Mouse (Mus musculus): ENCODE measurements at regions not wholly inside any gene's neighbourhood (a gene's known extent, or its start where the extent isn't known, plus 50 kb on each side); places are given as distances from the start of the nearest gene placed in this dataset.
A peak's percentile ranks its signal among the peaks of the same experiment; 100 is the strongest.
"Not testable (repeated sequence)": the region's sequence is repeated elsewhere in the genome, so short reads cannot be mapped to it uniquely, and the experiment has no call there.

DNA sequence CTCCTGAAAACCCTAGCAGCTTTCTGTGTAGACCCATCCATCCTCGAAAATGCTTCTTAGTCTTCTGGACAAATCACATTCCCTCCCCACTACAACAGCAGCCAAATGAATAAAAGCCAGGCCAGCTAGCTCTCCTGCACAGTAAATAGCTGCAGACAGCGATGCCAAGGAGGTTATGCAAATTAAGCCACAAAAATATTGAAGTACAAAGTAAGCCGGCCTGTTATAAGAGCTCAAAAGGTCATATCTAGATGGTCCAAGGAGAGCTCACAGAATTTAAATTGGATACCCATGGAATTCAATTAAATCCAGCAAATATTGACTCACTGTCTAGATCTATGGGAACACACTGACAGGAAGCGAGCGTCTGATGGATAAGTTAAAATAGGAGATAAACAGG is 375.4 kb downstream of the Rad51ap2 start:
- no peak overlapping the region for H3K4me3 ChIP-seq (replicated peaks; ENCODE audit: low read length)
- no peaks in the 10 kb centered on the region for H3K36me3 ChIP-seq (ENCODE audit: control insufficient read depth, insufficient read depth)
- H3K27me3 ChIP-seq (replicated peaks; ENCODE audit: control insufficient read depth, insufficient read depth, low read length) = no peaks in the 10 kb centered on the region
- no peaks in the 10 kb centered on the region for H3K9me3 ChIP-seq (ENCODE audit: control insufficient read depth, low read length)
- H3K9ac ChIP-seq (replicated peaks; ENCODE audit: low read depth, low read length) = no peak overlapping the region
- H3K4me2 ChIP-seq (ENCODE audit: low read length) = no peak overlapping the region
- H3K4me1 ChIP-seq (replicated peaks; ENCODE audit: control insufficient read depth, insufficient read depth, low read length) = no peaks in the 10 kb centered on the region
- no peak for ATAC-seq
- 59% methylated on average over 5 of the region's 5 CpGs for WGBS
- no peak overlapping the region for H3K27ac ChIP-seq (ENCODE audit: low read length)

DNA sequence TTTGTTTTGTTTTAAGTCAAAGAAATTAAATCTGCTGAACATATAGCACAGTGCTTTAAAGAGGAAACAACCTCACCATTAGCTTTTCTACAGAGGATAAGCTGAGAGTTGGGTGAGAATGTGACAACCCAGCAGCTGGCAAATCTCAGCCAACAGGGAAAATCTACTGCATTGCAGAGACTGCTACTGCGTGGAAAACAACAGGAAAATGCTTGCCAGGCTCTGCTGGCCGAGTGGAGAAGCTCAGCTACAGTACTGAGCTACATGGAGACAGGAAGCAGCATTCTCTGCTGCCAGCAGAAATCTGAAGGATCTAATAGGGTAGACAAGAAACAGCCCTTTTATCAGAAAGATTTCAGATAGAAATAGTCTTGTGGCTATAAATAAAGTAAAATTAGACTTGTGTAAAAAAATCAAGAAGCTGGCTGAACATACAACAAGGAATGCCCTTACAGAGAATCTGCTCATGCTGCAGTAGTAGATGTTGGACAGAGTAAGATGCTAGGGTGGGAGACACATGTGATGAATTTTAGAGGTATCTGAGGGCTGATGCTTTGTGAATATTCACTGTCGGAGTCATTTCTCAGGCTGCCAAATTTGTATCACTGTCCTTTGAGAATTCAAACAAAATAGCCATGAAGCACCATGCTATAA is 382.1 kb downstream of the Rad51ap2 start:
- WGBS = 63% methylated on average over 3 of the region's 3 CpGs
- Histone ChIP-seq H3K9me3 (ENCODE audit: control insufficient read depth, low read length) (no peaks in the 10 kb centered on the region), H3K9ac (replicated peaks; ENCODE audit: low read depth, low read length) (no peak overlapping the region), H3K4me3 (replicated peaks; ENCODE audit: low read length) (no peak overlapping the region), H3K36me3 (ENCODE audit: control insufficient read depth, insufficient read depth) (no peaks in the 10 kb centered on the region), H3K4me2 (ENCODE audit: low read length) (no peak overlapping the region), H3K4me1 (replicated peaks; ENCODE audit: control insufficient read depth, insufficient read depth, low read length) (no peaks in the 10 kb centered on the region), H3K27me3 (replicated peaks; ENCODE audit: control insufficient read depth, insufficient read depth, low read length) (no peaks in the 10 kb centered on the region), H3K27ac (ENCODE audit: low read length) (no peak overlapping the region)
- ATAC-seq = no peak

DNA sequence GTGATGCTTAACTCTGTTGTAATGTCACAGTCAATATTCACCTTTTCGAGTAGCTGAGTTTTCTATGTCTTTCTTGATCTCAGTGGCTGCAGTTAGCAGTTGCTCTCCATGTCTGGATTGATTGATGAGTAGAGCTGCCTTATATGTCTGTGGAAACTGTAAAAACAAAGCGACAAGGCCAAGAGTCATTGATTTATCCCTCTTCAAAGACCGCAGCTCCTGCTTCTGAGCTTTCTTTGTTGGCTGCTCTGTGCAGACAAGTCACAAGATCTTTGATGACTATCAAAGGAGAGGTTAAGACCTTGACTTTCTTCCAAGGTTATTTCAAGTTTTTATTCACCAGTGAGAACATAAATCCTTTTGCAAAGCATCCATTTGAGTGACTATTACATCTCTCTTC is 395.2 kb downstream of the Rad51ap2 start:
- no peaks in the 10 kb centered on the region for H3K4me1 ChIP-seq (replicated peaks; ENCODE audit: control insufficient read depth, insufficient read depth, low read length)
- H3K27ac ChIP-seq (ENCODE audit: low read length) = no peak overlapping the region
- H3K27me3 ChIP-seq (replicated peaks; ENCODE audit: control insufficient read depth, insufficient read depth, low read length) = no peaks in the 10 kb centered on the region
- no peaks in the 10 kb centered on the region for H3K36me3 ChIP-seq (ENCODE audit: control insufficient read depth, insufficient read depth)
- H3K4me2 ChIP-seq (ENCODE audit: low read length) = no peak overlapping the region
- no peak overlapping the region for H3K9ac ChIP-seq (replicated peaks; ENCODE audit: low read depth, low read length)
- H3K9me3 ChIP-seq (ENCODE audit: control insufficient read depth, low read length) = no peaks in the 10 kb centered on the region
- no peak for ATAC-seq
- WGBS = 78% methylated on average over 3 of the region's 3 CpGs
- no peak overlapping the region for H3K4me3 ChIP-seq (replicated peaks; ENCODE audit: low read length)

DNA sequence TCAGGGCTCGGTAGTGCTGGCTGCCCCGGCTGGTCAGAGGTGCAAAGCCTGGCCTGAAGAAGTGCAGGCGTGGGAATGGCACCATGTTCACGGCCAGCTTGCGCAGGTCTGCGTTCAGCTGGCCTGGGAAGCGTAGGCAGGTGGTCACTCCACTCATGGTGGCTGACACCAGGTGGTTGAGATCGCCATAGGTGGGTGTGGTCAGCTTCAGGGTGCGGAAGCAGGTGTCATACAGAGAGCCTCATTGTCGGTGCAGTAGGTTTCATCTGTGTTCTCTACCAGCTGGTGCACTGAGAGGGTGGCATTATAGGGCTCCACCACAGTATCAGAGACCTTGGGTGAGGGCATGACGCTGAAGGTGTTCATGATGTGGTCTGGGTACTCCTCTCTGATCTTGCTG is 380.1 kb upstream of the Fam49a start:
- H3K9me3 ChIP-seq (ENCODE audit: control insufficient read depth, low read length); H3K36me3 ChIP-seq (ENCODE audit: control insufficient read depth, insufficient read depth); H3K4me2 ChIP-seq (ENCODE audit: low read length); H3K27me3 ChIP-seq (replicated peaks; ENCODE audit: control insufficient read depth, insufficient read depth, low read length); ATAC-seq; H3K4me3 ChIP-seq (replicated peaks; ENCODE audit: low read length); H3K27ac ChIP-seq (ENCODE audit: low read length); H3K4me1 ChIP-seq (replicated peaks; ENCODE audit: control insufficient read depth, insufficient read depth, low read length); H3K9ac ChIP-seq (replicated peaks; ENCODE audit: low read depth, low read length): not testable (repeated sequence)
- WGBS = 96% methylated on average over 11 of the region's 11 CpGs

DNA sequence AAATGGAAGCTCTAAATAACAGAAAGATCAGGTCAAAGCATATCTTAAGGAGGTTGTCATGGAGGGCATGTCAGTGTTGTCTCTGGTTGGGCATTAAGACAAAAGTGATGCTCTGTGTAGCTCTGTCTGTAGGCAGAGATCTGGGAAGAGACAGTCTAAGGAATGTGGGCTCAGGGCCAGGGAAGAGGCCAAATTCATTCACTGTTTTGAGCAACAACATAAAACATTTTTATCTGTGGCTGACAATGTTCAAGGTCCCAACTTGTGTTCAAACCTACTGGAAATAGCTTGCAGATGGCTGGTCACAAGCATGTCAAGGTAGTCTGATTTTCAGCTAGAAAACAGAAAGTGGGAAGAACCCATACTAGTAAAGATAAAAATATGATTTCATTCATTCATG is 374.6 kb upstream of the Fam49a start:
- Histone ChIP-seq H3K4me2 (ENCODE audit: low read length) (no peak overlapping the region), H3K36me3 (ENCODE audit: control insufficient read depth, insufficient read depth) (no peaks in the 10 kb centered on the region), H3K9me3 (ENCODE audit: control insufficient read depth, low read length) (peaks cover 2% of the 10 kb centered on the region; the same call in 1 of the 2 replicates), H3K4me1 (replicated peaks; ENCODE audit: control insufficient read depth, insufficient read depth, low read length) (no peaks in the 10 kb centered on the region), H3K27me3 (replicated peaks; ENCODE audit: control insufficient read depth, insufficient read depth, low read length) (no peaks in the 10 kb centered on the region), H3K9ac (replicated peaks; ENCODE audit: low read depth, low read length) (no peak overlapping the region), H3K4me3 (replicated peaks; ENCODE audit: low read length) (no peak overlapping the region), H3K27ac (ENCODE audit: low read length) (no peak overlapping the region)
- no peak for ATAC-seq

DNA sequence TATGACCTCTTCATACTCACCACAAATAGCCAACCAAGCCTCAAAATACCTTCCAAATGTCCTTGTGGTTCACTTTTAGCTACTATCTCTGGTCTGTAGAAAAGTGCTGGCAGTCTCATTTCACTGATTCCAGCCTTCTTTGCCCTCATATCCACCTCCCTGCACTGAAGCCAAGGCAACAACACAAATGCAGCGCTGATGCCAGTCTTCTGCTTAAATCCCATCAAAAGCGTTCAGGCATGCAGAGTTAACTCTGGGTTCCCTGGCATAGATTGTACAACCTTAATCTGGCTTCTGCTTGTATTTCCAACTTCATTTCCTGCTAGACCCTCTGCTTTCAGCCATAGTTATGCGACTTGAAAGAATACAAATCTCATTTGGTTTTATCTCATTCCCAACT is 362.9 kb upstream of the Fam49a start:
- Histone ChIP-seq H3K4me1 (replicated peaks; ENCODE audit: control insufficient read depth, insufficient read depth, low read length) (no peaks in the 10 kb centered on the region), H3K9ac (replicated peaks; ENCODE audit: low read depth, low read length) (no peak overlapping the region), H3K36me3 (ENCODE audit: control insufficient read depth, insufficient read depth) (no peaks in the 10 kb centered on the region), H3K4me2 (ENCODE audit: low read length) (no peak overlapping the region), H3K27me3 (replicated peaks; ENCODE audit: control insufficient read depth, insufficient read depth, low read length) (no peaks in the 10 kb centered on the region), H3K4me3 (replicated peaks; ENCODE audit: low read length) (no peak overlapping the region), H3K9me3 (ENCODE audit: control insufficient read depth, low read length) (no peaks in the 10 kb centered on the region), H3K27ac (ENCODE audit: low read length) (no peak overlapping the region)
- no peak for ATAC-seq
- WGBS = 58% methylated on average over 3 of the region's 3 CpGs

DNA sequence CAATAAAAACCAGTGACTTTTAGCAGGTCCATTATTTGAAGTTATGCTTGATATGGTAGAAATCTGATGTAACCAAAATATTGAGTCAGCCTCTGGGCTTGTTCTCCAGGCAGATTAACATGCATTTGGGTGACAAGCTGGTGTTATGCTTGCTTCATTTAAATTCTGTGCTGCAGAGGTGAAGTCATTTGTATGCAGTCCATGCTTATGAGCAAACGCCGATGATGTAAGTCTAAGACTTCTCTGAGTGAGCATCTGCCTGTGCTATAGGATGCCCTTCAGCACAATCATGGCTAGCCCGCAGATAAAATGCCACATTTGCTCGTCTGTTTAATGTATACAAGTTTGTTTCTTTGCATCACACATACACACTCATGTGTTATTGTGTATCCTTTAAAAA is 355.4 kb upstream of the Fam49a start:
- no peak overlapping the region for H3K4me3 ChIP-seq (replicated peaks; ENCODE audit: low read length)
- peak; percentile 85 for ATAC-seq
- H3K27ac ChIP-seq (ENCODE audit: low read length) = no peak overlapping the region
- H3K9ac ChIP-seq (replicated peaks; ENCODE audit: low read depth, low read length) = no peak overlapping the region
- no peaks in the 10 kb centered on the region for H3K4me1 ChIP-seq (replicated peaks; ENCODE audit: control insufficient read depth, insufficient read depth, low read length)
- WGBS = 47% methylated on average over 4 of the region's 4 CpGs
- no peaks in the 10 kb centered on the region for H3K27me3 ChIP-seq (replicated peaks; ENCODE audit: control insufficient read depth, insufficient read depth, low read length)
- no peaks in the 10 kb centered on the region for H3K9me3 ChIP-seq (ENCODE audit: control insufficient read depth, low read length)
- H3K4me2 ChIP-seq (ENCODE audit: low read length) = no peak overlapping the region
- no peaks in the 10 kb centered on the region for H3K36me3 ChIP-seq (ENCODE audit: control insufficient read depth, insufficient read depth)

All from forebrain, embryonic 16.5 days (tissue).